Mouse (Mus musculus): ENCODE measurements around the gene Zmiz1. TPM values are rescaled to one million over a fixed set of nuclear protein-coding genes. Genes with fewer than 3 reads are reported as not detected.

Gene Zmiz1
- polyA plus RNA-seq (2012; rRNA removed; ENCODE audit: low replicate concordance) = 37.7 and 41.0 TPM in 2 replicates

DNA sequence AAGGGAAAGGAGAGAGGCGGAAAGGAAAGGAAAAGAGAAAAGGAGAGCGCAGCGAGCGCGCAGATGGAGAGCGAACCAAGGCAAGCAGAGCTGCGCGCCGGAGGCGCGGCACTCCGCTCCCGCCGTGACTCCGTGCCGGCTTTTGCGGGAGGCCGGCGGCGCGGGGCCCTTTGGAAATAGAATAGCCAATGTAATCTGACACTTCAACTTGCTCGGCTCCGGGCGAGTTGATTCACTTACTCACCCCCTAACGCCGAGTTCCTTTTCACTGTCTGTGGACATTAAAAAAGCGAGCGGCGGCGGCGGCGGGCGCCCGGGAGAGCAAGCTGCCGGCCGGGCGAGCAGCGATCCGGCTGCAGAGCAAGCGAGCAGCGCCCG is at the start of gene Zmiz1:
Zmiz1 (plus strand) TSS at position 170 of the 378 bp plus-strand sequence.

DNA sequence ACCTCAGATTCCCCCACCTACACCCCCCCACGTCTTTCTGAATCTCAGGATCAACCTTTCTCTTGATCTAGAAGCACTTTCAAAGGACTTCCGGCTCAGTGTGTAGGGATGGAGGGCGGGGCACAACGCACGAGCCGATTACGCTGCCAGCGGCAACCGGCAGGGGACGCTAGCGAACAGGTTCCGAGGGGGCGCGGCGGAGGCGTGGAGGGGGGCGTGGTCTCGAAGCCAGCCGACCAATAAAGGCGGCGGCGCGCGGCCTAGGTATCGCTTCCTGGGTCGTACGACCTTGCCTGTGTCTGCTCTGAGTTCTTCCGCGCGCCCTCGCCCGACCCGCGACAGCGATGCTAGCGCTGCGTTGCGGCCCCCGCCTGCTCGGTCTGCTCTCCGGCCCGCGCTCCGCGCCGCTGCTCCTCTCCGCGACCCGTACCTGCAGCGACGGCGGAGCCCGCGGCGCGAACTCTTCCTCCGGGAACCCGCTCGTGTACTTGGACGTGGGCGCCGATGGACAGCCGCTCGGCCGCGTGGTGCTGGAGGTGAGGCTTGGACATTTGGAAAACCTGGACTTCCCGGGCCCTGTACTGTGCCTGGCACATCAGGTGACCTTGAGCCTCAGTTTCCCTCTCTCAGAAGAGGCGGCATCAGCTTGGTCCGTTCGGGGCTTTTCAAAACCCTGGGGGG is 235.0 kb downstream of the Zmiz1 start, which contains the start of gene Ppif:
Ppif (plus strand) TSS at position 267 of the 681 bp plus-strand sequence.

Other genes starting within 250 kb of the Zmiz1 start
- 146 and 186 TPM in 2 replicates for gene Ppif, start 235.0 kb downstream of the Zmiz1 start, polyA plus RNA-seq (2012; rRNA removed; ENCODE audit: low replicate concordance)